Mouse (Mus musculus) frontal cortex, postnatal 14 days (tissue): ENCODE measurements around the gene Ubxn2a.

Experiments
- DNase-seq, 2 experiments: peaks; one replicate each; pipeline ENCODE4 v3.0.0; 2022; ENCODE audit warnings: low spot score in 2 of 2

Ubxn2a gene

GRCm38 (mm10) chr12:4836959-4837358 is 70.5 kb downstream of the Ubxn2a start:
- no peak for DNase-seq
